Mouse (Mus musculus) hindbrain, embryonic 14.5 days (tissue): ENCODE measurements around the gene Fbxo21. TPM values are rescaled to one million over a fixed set of nuclear protein-coding genes. Genes with fewer than 3 reads are reported as not detected.

Experiments used
- ATAC-seq: fragments of 200-750 bp; cut with Nextera tagmentation; 2 replicates; pipeline ENCODE4 v1.8.0; 2017; ENCODE audit warnings: moderate number of reproducible peaks, mild to moderate bottlenecking, moderate TSS enrichment, moderate library complexity; ENCODE audit not compliant: low FRiP score
- DNase-seq: peaks from one replicate; pipeline ENCODE4 v3.0.0-alpha.2; 2015; ENCODE audit warnings: low spot score
- H3K27ac ChIP-seq: fragments of 300-500 bp; sonication (generic); 2 replicates; pipeline ENCODE4 v1.5.1; 2014; ENCODE audit warnings: mild to moderate bottlenecking, moderate library complexity
- H3K27me3 ChIP-seq: fragments of 300-500 bp; sonication (generic); 2 replicates; pipeline ENCODE4 v1.6.1; 2014; ENCODE audit warnings: mild to moderate bottlenecking, low read length, mixed read lengths; ENCODE audit not compliant: control insufficient read depth, insufficient read depth
- H3K36me3 ChIP-seq: fragments of 300-500 bp; sonication (generic); replicated peaks from 2 replicates; pipeline ENCODE4 v1.6.1; 2014; ENCODE audit not compliant: control insufficient read depth, insufficient read depth
- H3K4me1 ChIP-seq: fragments of 300-500 bp; sonication (generic); replicated peaks from 2 replicates; pipeline ENCODE4 v1.6.1; 2014; ENCODE audit warnings: antibody characterized with exemption, low read length, mixed read lengths; ENCODE audit not compliant: control insufficient read depth, insufficient read depth
- H3K4me2 ChIP-seq: fragments of 300-500 bp; sonication (generic); replicated peaks from 2 replicates; pipeline ENCODE4 v1.6.1; 2014; ENCODE audit warnings: mild to moderate bottlenecking, moderate library complexity
- H3K4me3 ChIP-seq: fragments of 300-500 bp; sonication (generic); replicated peaks from 2 replicates; pipeline ENCODE4 v1.5.1; 2014; ENCODE audit warnings: mild to moderate bottlenecking, low read length
- H3K9ac ChIP-seq: fragments of 300-500 bp; sonication (generic); 2 replicates; pipeline ENCODE4 v1.6.1; 2014
- H3K9me3 ChIP-seq: fragments of 300-500 bp; sonication (generic); 2 replicates; pipeline ENCODE4 v1.6.1; 2016; ENCODE audit warnings: low read length; ENCODE audit not compliant: control insufficient read depth
- WGBS: fragments of 180-500 bp; shearing (Covaris S2); extraction: QIAGEN DNeasy Blood & Tissue Kit; methylation state at CpG from one replicate; pipeline ENCODE4 v1.1.7; 2014; 5-methylcytosine and 5-hydroxymethylcytosine counted together
- polyA plus RNA-seq: library from polyadenylated mRNA; unstranded; fragments of >200 nt; fragmentation: Nextera tagmentation; extraction: Ambion mirVana; gene quantifications from 2 replicates; pipeline ENCODE4 v1.2.1, GENCODE M21; 2014

Fbxo21 gene
- polyA plus RNA-seq, 1 experiment from 2014 or later = 142 TPM

GRCm38 (mm10) chr5:118031508-118031907 is 55.0 kb downstream of the Fbxo21 start:
- Histone ChIP-seq H3K4me3 (no peak overlapping the region), H3K9me3 (no peaks in the 10 kb centered on the region; the same call in 1 of the 2 replicates), H3K27ac (no peak overlapping the region), H3K4me2 (no peak overlapping the region), H3K9ac (no peak overlapping the region), H3K4me1 (peaks cover 28% of the 10 kb centered on the region), H3K36me3 (no peaks in the 10 kb centered on the region), H3K27me3 (peaks cover 48% of the 10 kb centered on the region)
- ATAC-seq = no peak
- no peak for DNase-seq
- WGBS = 28% methylated on average over 4 of the region's 4 CpGs

GRCm38 (mm10) chr5:118033328-118033727 is 56.8 kb downstream of the Fbxo21 start:
- Histone ChIP-seq H3K4me2 (no peak overlapping the region), H3K9ac (no peak overlapping the region), H3K9me3 (no peaks in the 10 kb centered on the region; the same call in 1 of the 2 replicates), H3K36me3 (no peaks in the 10 kb centered on the region), H3K27me3 (peaks cover 30% of the 10 kb centered on the region), H3K4me1 (peaks cover 12% of the 10 kb centered on the region), H3K4me3 (no peak overlapping the region), H3K27ac (no peak overlapping the region)
- WGBS = 21% methylated on average over 4 of the region's 4 CpGs
- no peak for DNase-seq
- no peak for ATAC-seq

GRCm38 (mm10) chr5:118033740-118034139 is 57.2 kb downstream of the Fbxo21 start:
- Histone ChIP-seq H3K27me3 (peaks cover 26% of the 10 kb centered on the region), H3K4me2 (no peak overlapping the region), H3K9me3 (no peaks in the 10 kb centered on the region; the same call in 1 of the 2 replicates), H3K36me3 (no peaks in the 10 kb centered on the region), H3K4me3 (no peak overlapping the region), H3K27ac (no peak overlapping the region), H3K9ac (no peak overlapping the region), H3K4me1 (peaks cover 10% of the 10 kb centered on the region)
- ATAC-seq (no peak), DNase-seq (no peak)
- 78% methylated on average over 6 of the region's 6 CpGs for WGBS

DNA sequence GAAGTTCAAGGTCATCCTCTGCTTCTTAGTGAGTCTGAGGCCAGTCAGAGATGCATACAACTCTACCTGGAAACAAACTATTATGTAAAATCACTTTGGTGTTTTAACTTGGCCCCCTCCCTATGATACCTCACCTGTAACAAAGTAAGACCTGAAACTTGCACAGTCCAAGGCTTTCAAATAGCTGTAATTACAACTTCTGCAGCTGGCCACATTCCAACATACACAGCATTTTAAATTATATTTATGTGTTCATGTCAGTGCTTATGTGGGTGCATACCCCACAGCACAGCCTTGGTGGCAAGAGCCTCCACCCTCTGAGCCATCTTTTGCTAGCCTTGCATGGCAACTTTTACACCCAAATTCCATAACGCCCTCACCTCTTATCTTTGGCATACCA is 58.1 kb downstream of the Fbxo21 start:
- no peak overlapping the region for H3K4me3 ChIP-seq
- H3K27me3 ChIP-seq = peaks cover 17% of the 10 kb centered on the region
- H3K4me1 ChIP-seq = peaks cover 3% of the 10 kb centered on the region; the same call in 1 of the 2 replicates
- H3K27ac ChIP-seq = no peak overlapping the region
- ATAC-seq = no peak
- H3K9me3 ChIP-seq = no peaks in the 10 kb centered on the region; the same call in 1 of the 2 replicates
- H3K36me3 ChIP-seq = no peaks in the 10 kb centered on the region
- no peak overlapping the region for H3K4me2 ChIP-seq
- no peak for DNase-seq
- H3K9ac ChIP-seq = no peak overlapping the region
- 92% methylated on average over 1 of the region's 1 CpGs for WGBS

GRCm38 (mm10) chr5:118035786-118036185 is 59.3 kb downstream of the Fbxo21 start:
- H3K27me3 ChIP-seq = peaks cover 5% of the 10 kb centered on the region; the same call in 1 of the 2 replicates
- DNase-seq = no peak
- H3K4me2 ChIP-seq = no peak overlapping the region
- no peak overlapping the region for H3K27ac ChIP-seq
- no peak for ATAC-seq
- no peaks in the 10 kb centered on the region for H3K36me3 ChIP-seq
- H3K4me1 ChIP-seq = peaks cover 3% of the 10 kb centered on the region; the same call in 1 of the 2 replicates
- no peaks in the 10 kb centered on the region; the same call in 1 of the 2 replicates for H3K9me3 ChIP-seq
- no peak overlapping the region for H3K9ac ChIP-seq
- no peak overlapping the region for H3K4me3 ChIP-seq
- 78% methylated on average over 3 of the region's 3 CpGs for WGBS

- H3K36me3 ChIP-seq = no peaks in the 10 kb centered on the region
- DNase-seq (no peak), ATAC-seq (peak; percentile 24; the same call in 1 of the 2 replicates)
- H3K4me1 ChIP-seq = peaks cover 3% of the 10 kb centered on the region; the same call in 1 of the 2 replicates
- no peak overlapping the region for H3K4me3 ChIP-seq
- no peaks in the 10 kb centered on the region for H3K27me3 ChIP-seq
- 41% methylated on average over 25 of the region's 25 CpGs for WGBS
- H3K9ac ChIP-seq = no peak overlapping the region
- H3K27ac ChIP-seq = no peak overlapping the region
- no peaks in the 10 kb centered on the region; the same call in 1 of the 2 replicates for H3K9me3 ChIP-seq
- no peak overlapping the region for H3K4me2 ChIP-seq
These were observed 60.6 kb downstream of the Fbxo21 start for GRCm38 (mm10) chr5:118036888-118037797.

DNA sequence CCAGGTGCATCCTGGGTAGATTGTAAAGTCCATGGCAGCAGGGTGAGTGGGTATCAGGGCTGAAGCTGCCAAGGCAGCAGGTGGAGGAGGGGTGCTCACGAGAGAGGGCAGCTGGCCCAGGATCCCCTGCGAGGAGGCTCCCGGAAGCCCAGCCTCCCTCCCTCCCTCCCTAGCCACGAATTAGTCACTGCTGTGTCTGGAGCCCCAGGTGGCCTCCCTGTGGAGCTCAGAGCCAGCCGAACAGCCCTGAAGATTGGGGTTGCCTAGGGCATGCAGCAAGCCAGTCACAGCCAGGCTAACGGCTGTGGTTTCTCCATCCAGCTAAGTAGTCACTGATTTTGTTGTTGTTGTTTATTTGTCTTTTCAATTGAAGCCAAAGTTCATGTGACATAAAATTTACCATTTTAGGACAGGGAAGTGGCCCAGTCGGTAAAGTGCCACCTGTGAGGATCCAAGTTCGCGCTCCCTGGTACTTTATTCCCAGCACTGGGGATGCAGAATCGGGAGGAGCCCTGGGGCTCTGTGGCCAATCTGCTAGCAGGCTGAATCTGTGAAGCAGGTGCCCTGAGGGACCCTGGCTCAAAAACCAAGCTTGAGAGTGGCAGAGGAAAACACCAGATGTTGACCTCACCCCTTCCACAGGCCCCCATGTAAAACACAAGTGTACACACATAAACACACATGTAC is 61.4 kb downstream of the Fbxo21 start:
- no peaks in the 10 kb centered on the region for H3K27me3 ChIP-seq
- no peak overlapping the region for H3K4me3 ChIP-seq
- H3K9ac ChIP-seq = no peak overlapping the region
- no peaks in the 10 kb centered on the region; the same call in 1 of the 2 replicates for H3K9me3 ChIP-seq
- no peaks in the 10 kb centered on the region for H3K36me3 ChIP-seq
- DNase-seq (peak; percentile 35), ATAC-seq (peak; percentile 68; the same call in 1 of the 2 replicates)
- WGBS = 9% methylated on average over 10 of the region's 10 CpGs
- no peak overlapping the region for H3K27ac ChIP-seq
- H3K4me2 ChIP-seq = no peak overlapping the region
- peaks cover 3% of the 10 kb centered on the region; the same call in 1 of the 2 replicates for H3K4me1 ChIP-seq

GRCm38 (mm10) chr5:118039241-118039668 is 62.7 kb downstream of the Fbxo21 start:
- Histone ChIP-seq H3K4me2 (no peak overlapping the region), H3K9ac (no peak overlapping the region), H3K27me3 (no peaks in the 10 kb centered on the region), H3K27ac (no peak overlapping the region), H3K36me3 (no peaks in the 10 kb centered on the region), H3K9me3 (no peaks in the 10 kb centered on the region; the same call in 1 of the 2 replicates), H3K4me1 (peaks cover 3% of the 10 kb centered on the region; the same call in 1 of the 2 replicates), H3K4me3 (no peak overlapping the region)
- no peak for ATAC-seq
- no peak for DNase-seq
- 22% methylated on average over 12 of the region's 12 CpGs for WGBS

- no peak for ATAC-seq
- no peak overlapping the region for H3K4me3 ChIP-seq
- no peak overlapping the region for H3K27ac ChIP-seq
- H3K9me3 ChIP-seq = no peaks in the 10 kb centered on the region
- peaks cover 3% of the 10 kb centered on the region; the same call in 1 of the 2 replicates for H3K4me1 ChIP-seq
- H3K36me3 ChIP-seq = no peaks in the 10 kb centered on the region
- H3K9ac ChIP-seq = no peak overlapping the region
- no peaks in the 10 kb centered on the region for H3K27me3 ChIP-seq
- WGBS = 77% methylated on average over 6 of the region's 6 CpGs
- DNase-seq = no peak
- no peak overlapping the region for H3K4me2 ChIP-seq
These were observed 66.1 kb downstream of the Fbxo21 start for GRCm38 (mm10) chr5:118042599-118042998.
